Mouse (Mus musculus) left cerebral cortex, postnatal 14 days (tissue): ENCODE measurements around the gene Olfr1175-ps. TPM values are rescaled to one million over a fixed set of nuclear protein-coding genes. Genes with fewer than 3 reads are reported as not detected.

Source experiments
- DNase-seq, 2 experiments: peaks; one replicate each; pipeline ENCODE4 v3.0.0; 2021 to 2022; ENCODE audit warnings: low spot score in 2 of 2, mixed read lengths in 1 of 2
- intact Hi-C: fragments of 180-260 bp; cut with DNase I; formaldehyde crosslinking; loops from one replicate; pipeline ENCODE4 v1.15.1; 2025
- long read RNA-seq, 2 experiments: library from polyadenylated mRNA; stranded (forward); transcript quantifications; one replicate each; pipeline ENCODE4 v2.0.0; 2021
- total RNA-seq, 2 experiments: library from RNA; stranded (reverse); gene quantifications; 2 replicates each; pipeline ENCODE4 v1.2.3; 2021

Gene Olfr1175-ps
- total RNA-seq, result not detected
- long read RNA-seq, experiment 1, result 0 reads
- long read RNA-seq, experiment 2, result 0 reads

DNA sequence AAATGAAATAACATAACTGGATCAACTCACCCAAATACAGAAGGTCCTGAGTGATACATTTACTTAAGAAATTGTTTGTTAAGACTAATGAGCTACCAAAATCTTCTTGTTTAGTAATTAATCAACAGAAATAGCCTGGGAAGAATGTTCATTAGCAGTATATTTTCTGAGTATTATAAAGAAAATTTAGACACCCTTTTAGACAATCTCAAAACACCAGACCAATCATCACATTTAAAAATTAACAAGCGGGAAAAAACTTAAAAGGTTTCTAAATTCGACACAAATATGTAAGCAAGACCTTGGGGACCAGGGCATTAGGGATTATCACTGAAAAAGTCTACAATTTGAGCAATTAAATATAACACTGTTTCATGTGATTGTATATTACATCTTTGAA lies at the start of gene Olfr1175-ps:
Gene Olfr1175-ps, minus strand, starts transcription at position 101 of the 400 bp plus-strand sequence.
- intact Hi-C loops, result no loop called here
- no peak for DNase-seq

DNA sequence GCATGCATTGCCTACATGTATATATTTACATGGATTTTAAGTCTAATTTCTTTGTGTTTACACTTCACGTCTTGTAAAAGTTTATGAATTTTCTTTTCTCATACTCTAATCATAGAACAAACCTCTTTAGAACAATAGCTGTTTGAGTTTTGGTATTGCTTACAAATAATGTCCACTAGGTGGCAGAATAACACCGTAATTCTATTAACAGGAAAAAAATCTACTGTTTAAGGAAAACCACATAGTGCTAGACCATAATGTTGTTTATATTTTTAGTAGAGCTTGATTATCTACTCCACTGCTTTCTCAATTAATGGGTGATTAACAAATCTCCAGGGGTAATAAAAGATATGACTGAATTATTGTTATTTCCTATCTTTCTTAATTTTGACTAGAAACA lies 29.3 kb upstream of the Olfr1175-ps start:
- DNase-seq, result peak; percentile 6 to 22

DNA sequence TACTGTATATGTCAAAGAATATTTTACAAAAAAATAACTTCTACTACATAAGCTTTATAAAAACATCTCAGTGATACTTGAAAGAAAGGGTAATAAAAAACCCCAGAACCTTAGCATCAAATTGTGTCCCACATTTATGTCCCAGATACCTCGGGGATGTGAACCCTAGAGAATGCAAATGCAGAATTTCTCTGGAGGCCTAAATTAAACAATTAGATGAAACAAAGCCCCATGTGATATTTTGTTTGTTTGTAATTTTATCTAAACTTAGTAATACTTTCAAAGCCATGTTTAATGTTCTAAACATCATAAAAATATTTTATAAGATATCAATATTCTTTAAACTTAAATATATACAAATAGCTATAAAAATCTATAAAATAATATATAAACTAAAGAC lies 19.4 kb upstream of the Olfr1175-ps start, which contains the start of gene Olfr1177-ps:
Gene Olfr1177-ps, minus strand, starts transcription at position 101 of the 400 bp plus-strand sequence.
- intact Hi-C loops, result no loop called here
- DNase-seq, result no peak

More for the DNA sequence above, 29.3 kb upstream of the Olfr1175-ps start:
- intact Hi-C loops, result no loop called here

DNA sequence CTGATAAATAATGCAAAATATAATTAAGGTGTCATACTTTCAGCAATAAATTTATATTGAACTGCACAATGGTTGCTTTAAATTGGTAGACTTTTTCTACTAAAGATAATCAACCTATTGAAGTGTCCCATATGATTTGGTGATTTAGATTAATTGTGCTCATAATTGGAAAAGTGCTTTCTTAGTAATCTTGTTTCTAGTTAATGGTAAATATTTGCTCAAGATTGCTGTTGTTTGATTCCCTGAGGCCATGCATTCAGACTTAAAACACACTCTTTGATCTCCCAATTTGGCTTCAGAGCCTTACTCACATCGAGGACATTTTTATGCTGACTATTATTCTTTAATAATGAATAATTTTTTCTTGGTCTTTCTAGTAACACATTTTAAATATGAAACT lies 9.4 kb upstream of the Olfr1175-ps start, which contains the start of gene Olfr1176:
Gene Olfr1176, plus strand, starts transcription at position 301 of the 400 bp plus-strand sequence.
- no peak for DNase-seq

DNA sequence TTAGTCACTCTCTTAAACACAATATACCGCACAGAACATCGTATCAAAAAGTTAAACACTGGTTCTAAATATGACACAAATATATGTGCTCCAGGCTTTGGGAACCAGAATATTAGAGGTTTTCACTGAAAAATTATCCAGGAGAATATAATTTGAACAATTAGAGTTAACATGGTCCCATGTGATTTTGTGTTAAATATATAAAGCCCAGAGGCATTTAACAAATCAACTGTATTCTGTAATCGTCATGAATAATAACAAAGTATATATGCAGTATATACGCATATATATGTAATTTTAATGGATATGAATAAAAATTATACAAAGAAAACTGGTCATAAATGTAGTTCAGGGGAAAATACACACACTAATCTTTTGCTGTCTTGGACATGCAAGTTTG lies 12.0 kb downstream of the Olfr1175-ps start, which contains the start of gene Olfr1174-ps:
Gene Olfr1174-ps, minus strand, starts transcription at position 101 of the 400 bp plus-strand sequence.
- intact Hi-C loops, result no loop called here

More for the DNA sequence above, 9.4 kb upstream of the Olfr1175-ps start, which contains the start of gene Olfr1176:
- intact Hi-C loops, result no loop called here

DNA sequence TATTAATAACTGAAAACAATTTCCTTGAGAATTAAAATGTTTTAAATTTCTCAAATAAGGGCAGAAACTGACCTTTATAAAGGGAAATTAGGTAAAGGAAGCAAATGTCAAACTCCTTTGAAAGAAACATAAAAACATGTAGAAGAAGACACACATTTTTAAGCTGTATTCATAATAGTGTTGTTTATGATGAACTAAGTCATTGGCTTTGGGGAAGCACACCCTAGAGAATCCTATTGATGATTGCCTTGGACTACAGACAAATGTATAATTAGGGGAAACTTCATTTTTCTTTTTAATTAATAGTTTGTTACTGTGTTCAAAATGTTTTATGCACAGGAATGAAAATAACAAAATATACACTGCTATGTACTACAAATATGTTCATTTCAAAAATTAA lies 47.2 kb downstream of the Olfr1175-ps start, which contains the start of gene Olfr1173:
Gene Olfr1173, minus strand, starts transcription at position 101 of the 400 bp plus-strand sequence.
- DNase-seq, result no peak
- intact Hi-C loops, result no loop called here

More for the DNA sequence above, 12.0 kb downstream of the Olfr1175-ps start, which contains the start of gene Olfr1174-ps:
- DNase-seq, result no peak

Other genes with a start within 250 kb of the Olfr1175-ps start
- gene Olfr1164, start 233.2 kb downstream of the Olfr1175-ps start, total RNA-seq, result not detected
- not detected for gene Olfr1166, start 198.9 kb downstream of the Olfr1175-ps start, total RNA-seq
- gene Olfr1167, start 172.0 kb downstream of the Olfr1175-ps start, total RNA-seq, result not detected
- not detected for gene Olfr1168, start 145.3 kb downstream of the Olfr1175-ps start, total RNA-seq
- gene Olfr1170, start 98.9 kb downstream of the Olfr1175-ps start, total RNA-seq, result not detected
- not detected for gene Olfr1173, start 47.3 kb downstream of the Olfr1175-ps start, total RNA-seq
- not detected for gene Olfr1174-ps, start 12.1 kb downstream of the Olfr1175-ps start, total RNA-seq
- not detected for gene Olfr1176, start 9.5 kb upstream of the Olfr1175-ps start, total RNA-seq
- gene Olfr1177-ps, start 19.3 kb upstream of the Olfr1175-ps start, total RNA-seq, result not detected
- gene Olfr1178, start 59.8 kb upstream of the Olfr1175-ps start, total RNA-seq, result not detected
- not detected for gene Olfr1179, start 79.2 kb upstream of the Olfr1175-ps start, total RNA-seq
- gene Olfr1180, start 91.9 kb upstream of the Olfr1175-ps start, total RNA-seq, result not detected
- gene Olfr1181, start 99.0 kb upstream of the Olfr1175-ps start, total RNA-seq, result not detected
- gene Gm13757, start 121.9 kb upstream of the Olfr1175-ps start, total RNA-seq, result not detected
- gene Olfr1183, start 127.7 kb upstream of the Olfr1175-ps start, total RNA-seq, result not detected
- not detected for gene Olfr1184, start 156.4 kb upstream of the Olfr1175-ps start, total RNA-seq
- not detected for gene Olfr1185-ps1, start 166.1 kb upstream of the Olfr1175-ps start, total RNA-seq
- not detected for gene Olfr1186, start 191.3 kb upstream of the Olfr1175-ps start, total RNA-seq
- gene Olfr1188, start 229.7 kb upstream of the Olfr1175-ps start, total RNA-seq, result not detected